Mouse (Mus musculus) fat pad, adult 2 months (tissue): ENCODE measurements around the gene Sgtb.

Source experiments
- DNase-seq: peaks from one replicate; pipeline ENCODE4 v3.0.0-alpha.2; 2011; ENCODE audit warnings: low read depth, low spot score; ENCODE audit errors: extremely low read depth

Gene Sgtb

DNA sequence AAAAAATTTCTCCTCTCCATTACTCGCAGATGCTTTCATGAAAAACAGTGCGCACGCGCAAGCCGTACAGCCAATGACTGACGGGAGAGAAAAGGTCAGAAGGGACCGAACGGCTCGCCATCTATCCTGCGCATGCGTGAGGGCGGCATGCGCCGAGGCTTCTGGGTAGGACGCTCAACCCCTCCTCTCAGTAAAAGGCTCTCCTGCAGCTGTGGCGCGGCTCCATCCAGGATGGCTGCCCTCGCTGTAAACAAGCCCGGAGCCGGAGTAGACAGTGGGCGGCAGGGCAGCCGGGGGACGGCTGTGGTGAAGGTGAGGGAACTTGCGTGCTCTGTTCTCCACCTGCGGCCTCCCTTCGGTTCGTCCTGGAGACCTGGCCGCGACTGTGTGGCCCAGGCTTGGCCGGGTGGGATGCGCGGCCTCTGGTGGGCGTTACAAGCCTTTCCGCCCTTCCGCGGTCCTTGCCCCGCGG is 69.1 kb downstream of the Sgtb start, which contains the start of gene Trim23:
Trim23 (plus strand) TSS at position 148 of the 472 bp plus-strand sequence.
- peak; percentile 78 for DNase-seq

DNA sequence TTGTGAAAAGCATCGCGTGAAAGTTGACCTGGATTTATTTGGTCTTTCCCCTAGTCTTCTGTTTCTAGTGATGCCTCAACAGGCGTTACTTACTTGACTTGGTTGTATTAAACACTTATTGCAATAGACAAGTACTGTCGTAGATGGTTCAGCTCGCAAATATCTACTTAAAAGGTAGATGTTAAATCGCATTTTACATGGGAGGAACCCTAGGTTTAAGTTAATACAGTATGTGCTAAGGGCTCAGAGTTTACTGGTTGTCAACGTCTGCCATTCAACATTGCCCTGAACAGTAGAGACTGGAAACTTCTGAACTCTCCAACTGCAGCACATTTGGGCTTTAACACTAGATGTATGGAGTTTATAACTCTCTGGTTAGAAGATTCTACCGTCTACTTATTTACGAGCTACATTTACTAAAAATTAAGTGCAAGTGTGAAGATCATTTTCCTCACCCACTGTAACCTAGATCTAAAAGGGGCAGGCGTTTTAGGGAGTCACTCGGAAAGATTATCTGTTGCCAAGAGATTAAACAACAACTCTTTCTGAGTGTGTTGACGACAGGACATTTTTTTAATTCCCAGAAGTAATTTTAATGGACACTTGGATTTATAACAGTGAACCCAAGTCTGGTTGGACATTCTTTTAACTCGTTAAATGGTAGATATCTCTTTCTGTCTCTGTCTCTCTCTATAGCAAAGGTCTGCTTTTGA is 69.8 kb downstream of the Sgtb start:
- DNase-seq = no peak

GRCm38 (mm10) chr13:104187357-104187756 is 77.8 kb downstream of the Sgtb start:
- no peak for DNase-seq
